Mouse (Mus musculus): ENCODE data around the gene Nlgn1.

- TF ChIP-seq CTCF (IDR thresholded peaks at IDR 0.05) (no peak), EP300 (IDR thresholded peaks at IDR 0.05) (no peak)
Observed at GRCm38 (mm10) chr3:25645895-25646691, 686.2 kb downstream of the Nlgn1 start.

Data from lung, postnatal 0 days (tissue).